Mouse (Mus musculus) kidney, postnatal 36 days (tissue): ENCODE results near the gene Dusp14.

ENCODE experiments used
- DNase-seq, 2 experiments: peaks; one replicate each; pipeline ENCODE4 v3.0.0; 2021 to 2022; ENCODE audit warnings: mixed read lengths in 2 of 2

Gene Dusp14

DNA sequence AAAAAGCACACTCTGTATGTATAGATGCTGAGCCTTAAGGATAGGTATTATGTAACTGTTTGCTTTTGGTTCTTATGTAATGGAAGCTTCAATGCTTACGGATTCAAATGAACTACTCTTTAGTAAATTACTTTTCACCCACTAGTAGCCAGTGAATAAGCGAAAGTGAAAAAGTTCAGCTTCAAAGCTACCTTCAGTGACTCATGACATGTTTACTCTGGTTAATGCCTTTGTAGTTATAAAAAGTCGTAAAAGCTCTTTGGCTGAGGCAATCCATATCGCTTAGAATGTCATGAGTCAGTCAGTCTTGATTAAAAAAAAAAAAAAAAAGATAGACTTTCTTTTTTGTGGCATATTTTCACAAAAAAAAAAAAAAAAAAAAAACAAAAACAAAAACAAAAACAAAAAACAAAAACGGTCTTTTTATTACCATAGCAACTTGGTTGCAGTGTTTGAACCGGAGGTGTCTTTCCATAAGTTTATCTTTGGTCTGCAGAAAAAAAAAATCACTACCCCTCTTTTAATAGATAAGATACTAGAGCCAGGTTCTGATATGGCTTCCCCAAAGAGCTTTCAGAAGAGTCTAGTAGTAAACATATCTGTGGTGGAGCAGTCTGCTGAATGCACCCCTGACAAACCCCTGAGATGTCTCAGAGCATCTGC is 52.8 kb downstream of the Dusp14 start:
- DNase-seq, result no peak

- no peak for DNase-seq
Measured at GRCm38 (mm10) chr11:84013105-84013504, 56.0 kb downstream of the Dusp14 start.

DNA sequence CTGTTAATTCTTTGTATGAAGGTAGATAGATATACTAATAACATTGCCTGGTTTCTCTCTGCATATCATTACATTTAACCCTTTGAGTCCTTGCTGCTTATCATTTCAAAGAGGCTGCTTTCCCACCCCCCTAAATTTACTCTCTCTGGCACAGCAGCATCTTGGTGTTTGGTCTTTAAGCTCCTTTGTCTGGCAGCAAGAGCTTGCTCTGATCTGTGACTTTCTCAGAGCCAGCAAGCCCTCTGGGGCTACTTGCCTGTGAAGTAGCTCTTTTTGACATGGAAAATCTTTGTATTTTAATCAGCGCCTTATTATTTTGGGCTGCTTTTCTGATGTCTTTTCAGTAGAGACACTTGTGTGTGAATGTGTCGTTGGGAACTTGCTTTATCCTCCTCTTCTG is 57.5 kb downstream of the Dusp14 start:
- no peak for DNase-seq

GRCm38 (mm10) chr11:84011050-84011449 is 58.0 kb downstream of the Dusp14 start:
- no peak for DNase-seq

DNA sequence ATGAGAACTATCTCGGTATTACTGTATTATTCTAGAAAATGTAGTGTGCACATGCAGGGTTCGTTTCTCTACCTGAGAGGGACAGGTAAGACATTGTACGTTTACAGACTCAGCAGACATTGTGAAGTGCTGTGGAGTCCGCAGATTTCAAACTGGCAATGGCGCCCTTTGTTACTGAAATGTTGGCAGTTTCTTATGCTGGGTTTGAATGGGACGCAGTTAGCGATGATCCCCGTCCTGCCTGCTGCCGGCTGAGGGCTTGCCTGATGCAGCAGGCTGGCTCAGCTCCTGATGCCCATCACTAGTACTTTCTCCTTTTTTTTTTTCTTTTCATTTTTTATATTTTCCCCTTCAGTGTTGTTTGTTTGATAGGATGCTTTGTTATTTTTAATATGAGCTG is 58.6 kb downstream of the Dusp14 start:
- no peak for DNase-seq

DNA sequence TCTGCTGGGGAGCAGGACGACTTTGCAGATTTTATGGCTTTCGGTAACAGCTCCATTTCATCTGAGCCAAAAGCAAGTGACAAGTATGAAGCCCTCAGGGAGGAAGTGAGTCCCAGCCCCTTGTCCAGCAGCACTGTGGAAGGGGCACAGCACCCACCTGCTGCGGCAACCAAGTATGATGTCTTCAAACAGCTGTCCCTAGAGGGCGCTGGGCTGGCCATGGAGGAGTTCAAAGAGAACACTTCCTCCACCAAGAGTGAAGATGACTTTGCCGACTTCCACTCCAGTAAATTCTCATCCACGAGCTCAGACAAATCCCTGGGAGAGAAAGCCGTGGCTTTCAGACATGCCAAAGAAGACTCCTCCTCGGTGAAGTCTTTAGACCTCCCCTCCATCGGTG is 60.1 kb downstream of the Dusp14 start:
- DNase-seq, result peak in 1 of 2 experiments; percentile 31

DNA sequence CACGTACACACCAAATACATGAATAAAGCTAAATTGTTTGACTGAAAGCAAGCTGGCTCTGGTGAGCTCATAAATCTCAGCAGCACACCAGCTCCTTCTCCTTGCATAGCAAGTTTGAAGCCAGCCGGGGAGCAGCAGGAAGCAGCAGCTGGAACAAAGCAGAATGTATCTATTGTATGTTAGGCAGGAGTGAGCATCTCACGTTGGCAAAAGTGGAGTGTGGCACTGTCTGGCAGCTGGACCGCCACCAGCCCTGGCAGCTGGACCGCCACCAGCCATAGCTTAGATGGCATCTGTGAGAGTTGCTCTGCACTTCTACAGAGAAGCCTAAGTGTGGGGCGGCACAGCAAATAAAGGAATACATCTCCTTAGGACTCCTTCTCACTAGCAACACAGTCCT is 65.1 kb downstream of the Dusp14 start:
- no peak for DNase-seq

GRCm38 (mm10) chr11:84001257-84001656 is 67.8 kb downstream of the Dusp14 start:
- DNase-seq, result peak in 1 of 2 experiments; percentile 19

DNA sequence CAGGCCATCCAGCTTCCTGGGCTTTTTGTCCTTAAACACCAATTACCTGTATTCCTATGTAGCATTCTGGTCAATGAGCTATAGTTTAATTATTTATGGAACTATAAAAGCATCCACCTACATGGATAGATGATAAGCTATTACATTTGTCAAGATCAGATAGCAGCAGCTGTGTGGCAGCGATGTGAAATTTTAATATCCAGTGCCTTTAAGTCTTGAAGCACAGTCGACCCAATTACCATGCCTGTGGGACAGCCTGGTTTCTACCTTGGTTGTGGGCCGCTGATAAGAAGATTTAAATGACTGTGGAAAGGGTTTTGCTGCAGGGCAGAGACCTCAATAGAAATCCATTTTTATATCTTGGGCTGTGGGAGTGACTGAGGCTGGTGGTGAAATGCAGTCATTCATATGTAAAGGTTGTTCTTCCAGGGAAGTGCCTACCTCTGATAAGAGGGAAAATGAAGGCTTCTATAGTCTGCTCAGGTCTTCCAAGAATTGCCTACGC is 69.6 kb downstream of the Dusp14 start:
- DNase-seq, result no peak

DNA sequence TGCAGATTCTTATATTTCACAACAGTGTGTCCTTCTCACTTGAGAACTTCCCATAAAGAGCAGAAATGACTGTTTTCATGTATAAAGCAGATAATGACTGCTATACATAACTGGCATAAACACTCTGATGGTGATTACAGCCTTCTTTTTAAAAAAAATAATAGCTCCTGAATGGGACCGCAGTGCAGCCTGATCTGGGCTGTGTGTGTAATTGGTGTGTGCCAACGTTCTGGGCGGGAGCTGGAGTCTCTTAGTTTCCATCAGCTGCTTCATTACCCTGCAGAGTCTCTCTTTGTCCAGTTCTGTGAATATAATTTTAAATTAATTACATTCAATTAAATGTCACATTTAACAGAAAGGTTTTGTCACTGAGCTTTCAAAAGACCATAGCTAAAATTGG is 70.1 kb downstream of the Dusp14 start:
- no peak for DNase-seq
